ENCODE assay signal across 15 mouse cellular contexts in genomic region chr2:7241523-7241941, GRCm38 (mm10).
DNase-seq lines count a peak whose midpoint lies in the region; ATAC-seq and TF ChIP-seq lines count a peak whose summit lies in the region.
"Had no signal": no experiment of that assay in that cellular context is flagged by ENCODE, and none has a peak within 500 bp of the region (broad histone marks: within the 10 kb centered on the region; RNA-seq: fewer than 3 reads in every experiment).

No protein-coding gene starts in this region.

- ATAC-seq in forebrain, embryonic 16.5 days: peak; percentile 61
- ATAC-seq in forebrain, embryonic 11.5 days (replicated peaks; ENCODE audit: low FRiP score): no peak
- ATAC-seq in lung, postnatal 0 days: peak; percentile 62
- ATAC-seq: Patski had no signal

- no peak for TF ChIP-seq EP300 in lung, postnatal 0 days (IDR thresholded peaks at IDR 0.05)

- 34% methylated on average over 4 of the region's 4 CpGs for WGBS in forebrain, embryonic 16.5 days
- WGBS in forebrain, embryonic 11.5 days: 86% methylated on average over 4 of the region's 4 CpGs
- WGBS in lung, postnatal 0 days: 66% methylated on average over 4 of the region's 4 CpGs

- H3K4me1 ChIP-seq in forebrain, embryonic 16.5 days (replicated peaks; ENCODE audit: control insufficient read depth, insufficient read depth, low read length): 0 out of 2 replicates have a peak, but pooled peaks cover 5% of the 10 kb centered on the region
- H3K4me1 ChIP-seq in forebrain, embryonic 11.5 days (replicated peaks; ENCODE audit: control insufficient read depth, insufficient read depth, low read length): no peaks in the 10 kb centered on the region
- H3K4me1 ChIP-seq in lung, postnatal 0 days (ENCODE audit: insufficient read depth, low read depth, low read length): peaks cover 5% of the 10 kb centered on the region; the same call in 1 of the 2 replicates
- H3K4me1 ChIP-seq: kidney, embryonic 15.5 days had no signal

- no peak for DNase-seq in forebrain, embryonic 11.5 days (ENCODE audit: low spot score)
- peak; percentile 33 for DNase-seq in layer of hippocampus, adult 11-12 months (ENCODE audit: low spot score)
- DNase-seq in layer of hippocampus, postnatal 10 days (ENCODE audit: low spot score in 2 of 2): no peak
- peak; percentile 66 for DNase-seq in brain, adult 2 months (ENCODE audit: low read depth, low spot score)
- peak; percentile 73 for DNase-seq in lung, postnatal 0 days (ENCODE audit: low spot score)
- no peak for DNase-seq in frontal cortex, postnatal 14 days (ENCODE audit: low spot score in 2 of 2)
- DNase-seq in MN1 (ENCODE audit: low spot score): no peak
- DNase-seq: adrenal gland, postnatal 14 days; cerebellum, adult 18-20 months; right cerebral cortex, postnatal 4 days; thymus, adult 18-20 months had no signal

- no peaks in the 10 kb centered on the region for H3K36me3 ChIP-seq in forebrain, embryonic 16.5 days (ENCODE audit: control insufficient read depth, insufficient read depth)
- H3K36me3 ChIP-seq in forebrain, embryonic 11.5 days (ENCODE audit: control insufficient read depth, insufficient read depth, low read length): no peaks in the 10 kb centered on the region
- H3K36me3 ChIP-seq in lung, postnatal 0 days (ENCODE audit: insufficient read depth, low read length): no peaks in the 10 kb centered on the region
- H3K36me3 ChIP-seq: kidney, embryonic 15.5 days had no signal

- no peak overlapping the region for H3K9ac ChIP-seq in forebrain, embryonic 16.5 days (replicated peaks; ENCODE audit: low read depth, low read length)
- no peak overlapping the region for H3K9ac ChIP-seq in forebrain, embryonic 11.5 days (ENCODE audit: low read length)
- H3K9ac ChIP-seq in lung, postnatal 0 days (replicated peaks; ENCODE audit: low read depth): no peak overlapping the region
- H3K9ac ChIP-seq: kidney, embryonic 15.5 days had no signal

- H3K27me3 ChIP-seq in forebrain, embryonic 16.5 days (replicated peaks; ENCODE audit: control insufficient read depth, insufficient read depth, low read length): no peaks in the 10 kb centered on the region
- no peaks in the 10 kb centered on the region for H3K27me3 ChIP-seq in forebrain, embryonic 11.5 days (ENCODE audit: control insufficient read depth, insufficient read depth, low read length)
- H3K27me3 ChIP-seq in lung, postnatal 0 days (replicated peaks; ENCODE audit: insufficient read depth, low read length): no peaks in the 10 kb centered on the region
- H3K27me3 ChIP-seq: kidney, embryonic 15.5 days; Patski had no signal

- no peaks in the 10 kb centered on the region for H3K9me3 ChIP-seq in forebrain, embryonic 16.5 days (ENCODE audit: control insufficient read depth, low read length)
- no peaks in the 10 kb centered on the region for H3K9me3 ChIP-seq in forebrain, embryonic 11.5 days (ENCODE audit: control insufficient read depth, low read length)
- no peaks in the 10 kb centered on the region for H3K9me3 ChIP-seq in lung, postnatal 0 days (ENCODE audit: low read length)
- H3K9me3 ChIP-seq: kidney, embryonic 15.5 days had no signal

- no peak for TF ChIP-seq CTCF in lung, postnatal 0 days (IDR thresholded peaks at IDR 0.05)

- H3K4me2 ChIP-seq in forebrain, embryonic 16.5 days (ENCODE audit: low read length): no peak overlapping the region
- H3K4me2 ChIP-seq in forebrain, embryonic 11.5 days (ENCODE audit: low read depth, low read length, severe bottlenecking): no peak overlapping the region
- H3K4me2 ChIP-seq in lung, postnatal 0 days (replicated peaks; ENCODE audit: low read depth, low read length): no peak overlapping the region
- H3K4me2 ChIP-seq: kidney, embryonic 15.5 days; midbrain, embryonic 11.5 days had no signal

- H3K4me3 ChIP-seq in forebrain, embryonic 16.5 days (replicated peaks; ENCODE audit: low read length): no peak overlapping the region
- H3K4me3 ChIP-seq in forebrain, embryonic 11.5 days (ENCODE audit: low read depth, low read length): no peak overlapping the region
- H3K4me3 ChIP-seq in lung, postnatal 0 days (ENCODE audit: low read depth, low read length): no peak overlapping the region
- H3K4me3 ChIP-seq: kidney, embryonic 15.5 days had no signal

- peak overlapping the region; percentile 58 for H3K27ac ChIP-seq in forebrain, embryonic 16.5 days (ENCODE audit: low read length)
- H3K27ac ChIP-seq in forebrain, embryonic 11.5 days (ENCODE audit: low read depth, low read length): no peak overlapping the region
- H3K27ac ChIP-seq in lung, postnatal 0 days (ENCODE audit: low read length): peak overlapping the region; percentile 38; the same call in 1 of the 2 replicates
- H3K27ac ChIP-seq: kidney, embryonic 15.5 days had no signal

Comparison
In these comparisons a context has a peak if more than half of its experiments do, and no peak if none do; other contexts are left out.
1. DNase-seq: peak in layer of hippocampus, adult 11-12 months (single experiment), brain, adult 2 months (single experiment) and lung, postnatal 0 days (single experiment); none in forebrain, embryonic 11.5 days (single experiment), layer of hippocampus, postnatal 10 days (0 of 2), frontal cortex, postnatal 14 days (0 of 2) and MN1 (single experiment).